Comparison of ENCODE assay signal across 26 mouse cellular contexts in genomic region chr1:184752671-184753070, GRCm38 (mm10). TPM values are rescaled to one million over a fixed set of nuclear protein-coding genes. Genes with fewer than 3 reads are reported as not detected.
"Had no signal": no experiment of that assay in that cellular context is flagged by ENCODE, and none has a peak within 500 bp of the region (broad histone marks: within the 10 kb centered on the region; RNA-seq: fewer than 3 reads in every experiment).

No protein-coding gene starts in this region.

- H3K4me1 ChIP-seq: liver, embryonic 12.5 days had no signal

- H3K36me3 ChIP-seq: heart, embryonic 13.5 days; heart, embryonic 15.5 days; hindbrain, embryonic 10.5 days; hindbrain, embryonic 12.5 days; limb, embryonic 13.5 days; limb, embryonic 15.5 days; liver, embryonic 12.5 days had no signal

- H3K27ac ChIP-seq: gastrocnemius, adult 2 months; heart, adult 2 months; heart, embryonic 13.5 days; heart, embryonic 15.5 days; hindbrain, embryonic 10.5 days; hindbrain, embryonic 12.5 days; hindbrain, embryonic 14.5 days; limb, embryonic 13.5 days; limb, embryonic 15.5 days; liver, embryonic 12.5 days; liver, embryonic 14.5 days had no signal

- H3K27me3 ChIP-seq: heart, embryonic 13.5 days; heart, embryonic 15.5 days; hindbrain, embryonic 12.5 days had no signal

- DNase-seq: gastrocnemius, adult 2 months; gastrocnemius, postnatal 10 days; gastrocnemius, postnatal 25 days; heart, adult 2 months; heart, postnatal 10 days; heart, postnatal 4 days; kidney, adult 11 months; kidney, adult 8-10 months; kidney, postnatal 10 days; layer of hippocampus, adult 9-11 months; layer of hippocampus, postnatal 36 days; left cerebral cortex, postnatal 4 days had no signal

- H3K4me3 ChIP-seq: gastrocnemius, adult 2 months; heart, adult 2 months; heart, embryonic 13.5 days; heart, embryonic 15.5 days; hindbrain, embryonic 10.5 days; hindbrain, embryonic 12.5 days; limb, embryonic 13.5 days; limb, embryonic 15.5 days; liver, embryonic 12.5 days had no signal

RNA-seq across cellular contexts. Expression of gene Hlx, which starts 20.3 kb away (rescaled TPM):
- polyA plus RNA-seq: inflammation-experienced regulatory T-cells, adult 6 months had no signal

RNA-seq across cellular contexts. Expression of gene Marc1, which starts 58.4 kb away (rescaled TPM):
- total RNA-seq: gastrocnemius, adult 2 months; granulocyte monocyte progenitor cell, adult 5-6 weeks; heart, adult 2 months; heart, postnatal 10 days; left cerebral cortex, postnatal 10 days; left cerebral cortex, postnatal 25 days had no signal
- polyA plus RNA-seq: heart, embryonic 13.5 days; heart, embryonic 15.5 days; hindbrain, embryonic 10.5 days; hindbrain, embryonic 12.5 days; inflammation-experienced regulatory T-cells, adult 6 months; limb, embryonic 11.5 days had no signal
